Mouse (Mus musculus) c-Kit-positive CD71-positive TER-119-positive erythroid progenitor cells, embryonic 14.5 days (primary cell): ENCODE measurements around the gene Twist1.

Experiments used
- DNase-seq: peaks from one replicate; pipeline ENCODE4 v3.0.0-alpha.2; 2013; ENCODE audit warnings: low spot score

The Twist1 gene

DNA sequence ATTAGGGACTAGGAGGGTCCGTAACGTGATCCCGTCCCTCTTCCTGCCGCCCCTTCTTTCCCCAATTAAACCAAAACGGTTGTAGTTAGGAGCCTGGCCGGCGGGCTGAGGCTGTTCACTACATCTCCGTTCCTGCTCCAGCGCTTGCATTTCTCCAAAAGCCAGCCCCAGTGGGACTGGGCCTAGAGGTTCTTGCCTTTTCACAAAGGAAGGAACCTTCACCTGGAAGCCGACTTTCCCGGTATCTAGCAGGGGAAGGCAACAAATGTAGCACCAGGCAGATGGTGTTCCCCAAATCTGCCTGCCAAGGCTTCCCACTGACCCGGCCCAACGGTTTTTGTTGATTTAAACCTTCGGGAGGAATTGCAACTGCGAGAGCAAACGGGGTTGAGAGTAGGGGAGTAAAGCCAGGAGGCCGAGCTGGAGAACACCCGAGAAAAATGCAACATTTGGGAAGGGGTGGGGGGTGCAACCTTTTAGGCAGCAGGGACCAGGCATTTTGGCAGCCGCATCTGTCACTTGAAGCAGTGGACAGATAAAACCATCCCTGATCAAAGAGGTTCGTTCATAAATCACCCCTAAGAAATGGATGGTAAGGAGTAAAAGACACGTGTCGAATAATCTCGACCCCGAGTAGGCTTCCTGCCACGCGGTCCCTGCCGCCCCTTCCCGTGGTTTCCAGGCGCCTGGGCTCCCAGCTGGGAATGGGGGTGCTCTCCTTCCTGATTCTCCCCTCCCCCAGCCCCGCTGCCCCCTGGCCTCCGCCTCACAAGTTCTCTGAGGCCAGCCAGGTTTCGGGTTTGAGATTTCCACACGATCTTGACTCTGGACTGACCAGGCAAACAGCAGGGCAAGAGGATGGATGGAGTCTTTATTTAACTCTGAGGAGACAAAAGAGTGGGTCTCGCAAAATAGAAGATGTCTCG, 9.3 kb downstream of the Twist1 start:
- DNase-seq: no peak

DNA sequence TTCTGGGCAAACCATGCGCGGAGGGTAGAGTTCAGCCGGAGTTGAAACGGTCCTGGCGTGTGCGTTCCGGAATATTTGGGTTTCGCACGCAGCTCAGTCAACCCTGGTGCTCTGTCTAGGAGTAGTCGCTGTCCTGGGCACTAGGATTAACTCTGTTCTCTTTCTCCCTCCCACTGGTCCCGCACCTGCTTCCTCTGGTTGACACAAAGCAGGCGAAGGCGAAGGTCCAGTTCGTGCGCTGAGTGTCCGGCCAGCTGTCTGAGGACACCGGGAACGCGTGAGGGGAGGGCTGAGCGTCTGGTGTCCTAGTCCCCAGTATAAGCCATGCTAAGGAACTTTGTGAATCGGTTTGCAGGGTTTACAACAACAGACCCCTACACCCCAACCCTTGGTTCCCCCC, 10.0 kb downstream of the Twist1 start:
- no peak for DNase-seq

DNA sequence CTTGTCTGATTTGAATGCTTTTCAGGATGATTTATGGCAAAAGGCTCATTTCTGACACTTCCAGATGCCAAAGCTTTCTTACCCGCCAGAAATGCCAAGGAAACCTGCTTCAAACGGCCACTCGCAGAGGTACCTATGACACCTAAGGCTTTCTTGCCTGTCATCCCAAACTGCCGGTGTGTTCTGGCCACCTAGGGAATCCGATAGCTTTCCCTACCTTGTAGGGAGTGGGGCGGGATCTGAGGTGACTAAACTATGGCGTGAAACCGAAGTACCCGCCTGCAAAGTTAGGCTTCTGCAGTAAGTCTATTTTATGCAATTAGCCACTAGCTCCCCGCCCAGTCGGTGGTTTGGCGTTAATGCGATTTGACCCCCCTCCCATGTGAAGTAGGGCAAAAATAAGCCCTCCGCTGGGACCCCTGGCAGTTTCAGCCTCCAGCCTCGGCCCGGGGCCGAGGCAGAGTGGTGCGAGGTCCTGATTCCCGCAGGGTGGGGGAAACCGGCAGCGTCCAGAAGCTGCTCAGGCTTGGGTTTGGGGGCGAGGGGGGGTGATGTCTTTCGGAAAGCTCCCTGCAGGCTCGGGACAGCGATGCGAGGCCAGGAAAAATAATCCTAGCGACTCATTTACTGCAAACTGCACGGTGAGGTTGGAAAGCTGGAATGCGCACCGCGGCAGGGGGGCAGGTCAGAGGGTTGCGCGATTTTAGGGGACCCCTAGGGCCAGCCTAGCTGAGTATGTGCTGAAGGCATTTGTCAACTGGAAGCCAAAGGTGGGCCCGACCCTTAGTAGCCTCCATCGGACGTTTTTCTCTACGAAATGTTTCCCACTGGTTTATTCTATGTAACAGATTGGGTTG, 10.8 kb downstream of the Twist1 start:
- no peak for DNase-seq

DNA sequence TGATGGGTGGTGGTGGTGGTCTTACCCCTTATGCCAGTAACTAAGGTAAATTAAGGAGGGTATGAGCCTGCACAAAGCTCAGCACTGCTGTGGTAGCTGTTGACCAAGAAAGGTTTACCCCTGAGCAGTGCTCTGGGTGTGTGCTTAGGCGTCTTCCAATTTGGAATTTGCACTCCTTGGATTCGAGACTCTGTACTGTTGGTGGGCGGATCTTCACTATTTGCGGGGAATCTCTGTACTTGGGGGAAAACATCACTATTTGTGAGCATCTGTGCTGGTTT, 11.4 kb downstream of the Twist1 start:
- no peak for DNase-seq

DNA sequence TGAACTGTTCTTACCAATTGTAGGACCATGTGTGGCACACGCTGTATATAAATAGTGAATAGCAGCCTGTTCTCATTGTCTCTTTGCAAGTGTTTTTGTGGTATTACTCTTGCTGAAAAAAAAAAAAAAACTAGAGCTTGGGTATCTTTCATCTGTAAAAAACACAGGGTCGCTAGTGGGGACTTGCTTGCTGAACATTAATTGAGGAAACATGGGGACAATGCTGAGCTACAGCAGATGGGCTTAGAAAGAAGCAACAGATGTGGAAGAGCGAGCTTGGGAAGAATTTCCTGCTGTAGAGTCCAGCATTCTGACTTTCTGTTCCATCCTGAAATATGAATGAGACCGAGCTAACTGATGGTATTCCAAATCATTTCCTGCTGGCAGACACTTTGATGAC, 22.7 kb downstream of the Twist1 start:
- no peak for DNase-seq

GRCm38 (mm10) chr12:33981433-33981832, 24.0 kb downstream of the Twist1 start:
- DNase-seq: no peak

GRCm38 (mm10) chr12:33993127-33993526, 35.7 kb downstream of the Twist1 start:
- no peak for DNase-seq
